Mouse (Mus musculus): Measurements from ENCODE around the gene Gpx2. TPM values are rescaled to one million over a fixed set of nuclear protein-coding genes. Genes with fewer than 3 reads are reported as not detected.

Gene Gpx2
- polyA plus RNA-seq (2012; rRNA removed), result 0.19 and 0.22 TPM in 2 replicates

GRCm38 (mm10) chr12:76795350-76795749 is at the start of gene Gpx2:
TSS of gene Gpx2 (minus strand) at chr12:76795554.

GRCm38 (mm10) chr12:76822651-76823041 is 27.3 kb upstream of the Gpx2 start, which contains the start of gene Rab15:
TSS of gene Rab15 (minus strand) at chr12:76822908.

GRCm38 (mm10) chr12:76765354-76765851 is 30.0 kb downstream of the Gpx2 start, which contains the start of the genes Churc1 and Fntb:
TSS of gene Churc1 (plus strand) at chr12:76765538.
TSS of gene Fntb (plus strand) at chr12:76765589.

Other genes with a start within 250 kb of the Gpx2 start
- 15.5 and 20.7 TPM in 2 replicates for gene Sptb, start 85.0 kb downstream of the Gpx2 start, polyA plus RNA-seq (2012; rRNA removed)
- gene Churc1, start 30.0 kb downstream of the Gpx2 start, polyA plus RNA-seq (2012; rRNA removed), result 41.1 and 41.2 TPM in 2 replicates
- gene Fntb, start 30.0 kb downstream of the Gpx2 start, polyA plus RNA-seq (2012; rRNA removed), result 11.4 and 12.0 TPM in 2 replicates
- 0.13 and 0.23 TPM in 2 replicates for gene Rab15, start 27.4 kb upstream of the Gpx2 start, polyA plus RNA-seq (2012; rRNA removed)
- gene Max, start 166.6 kb upstream of the Gpx2 start, polyA plus RNA-seq (2012; rRNA removed), result 22.5 and 23.6 TPM in 2 replicates

Measured in liver, embryonic 18 days (tissue).